Mouse (Mus musculus) heart, adult 2 months (tissue): Measurements from ENCODE around the gene Gm16181.
"Not testable (repeated sequence)": the region's sequence is repeated elsewhere in the genome, so short reads cannot be mapped to it uniquely, and the experiment has no call there.

Experiments used
- CTCF ChIP-seq: fragments of 200-600 bp; IDR thresholded peaks from 2 replicates; pipeline ENCODE4 v1.8.1; 2022; ENCODE audit warnings: antibody characterized with exemption, mild to moderate bottlenecking, moderate library complexity
- EP300 ChIP-seq: fragments of 200-500 bp; IDR thresholded peaks from 2 replicates; pipeline ENCODE4 v1.6.1; 2011; ENCODE audit warnings: low read depth, low read length, control low read depth; ENCODE audit not compliant: insufficient read depth
- POLR2A ChIP-seq: fragments of 200-500 bp; IDR thresholded peaks from 2 replicates; pipeline ENCODE4 v1.6.1; 2011; ENCODE audit warnings: mild to moderate bottlenecking, low read depth, low read length, control low read depth; ENCODE audit not compliant: insufficient read depth

DNA sequence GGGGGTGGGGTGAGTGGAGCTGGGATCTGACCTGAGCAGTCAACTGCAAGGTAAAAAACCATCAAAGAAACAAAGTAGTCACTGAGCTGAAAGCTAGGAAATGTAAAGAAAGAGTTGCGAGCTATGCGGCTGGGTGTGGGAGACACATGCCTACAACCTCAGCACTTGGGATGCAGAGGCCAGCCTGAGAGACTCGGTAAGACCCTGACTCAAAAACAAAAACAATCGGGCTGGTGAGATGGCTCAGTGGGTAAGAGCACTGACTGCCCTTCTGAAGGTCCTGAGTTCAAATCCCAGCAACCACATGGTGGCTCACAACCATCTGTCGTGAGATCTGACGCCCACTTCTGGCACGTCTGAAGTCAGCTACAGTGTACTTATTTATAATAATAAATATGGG is 13.5 kb downstream of the Gm16181 start:
- not testable (repeated sequence) for TF ChIP-seq POLR2A, CTCF, EP300
